Mouse (Mus musculus) C2C12 (cell line): ENCODE results near the gene Slc9a3r1. TPM values are rescaled to one million over a fixed set of nuclear protein-coding genes. Genes with fewer than 3 reads are reported as not detected.

Experiments
- H3K27me3 ChIP-seq: one replicate; pipeline ENCODE4 v1.6.1; 2011; ENCODE audit not compliant: control insufficient read depth, insufficient read depth, insufficient read length
- H3K36me3 ChIP-seq: one replicate; pipeline ENCODE4 v1.6.1; 2011; ENCODE audit not compliant: control insufficient read depth, insufficient read depth
- H3K4me3 ChIP-seq: one replicate; pipeline ENCODE4 v1.5.1; 2011; ENCODE audit warnings: mild to moderate bottlenecking, control low read depth; ENCODE audit not compliant: poor library complexity, insufficient read depth, severe bottlenecking
- H3K79me2 ChIP-seq: one replicate; pipeline ENCODE4 v1.6.1; 2011; ENCODE audit not compliant: control insufficient read depth, insufficient read depth
- H3K79me3 ChIP-seq: one replicate; pipeline ENCODE4 v1.6.1; 2011; ENCODE audit warnings: low read depth, control low read depth
- H3ac ChIP-seq: one replicate; pipeline ENCODE3; 2011; ENCODE audit warnings: low read depth; ENCODE audit not compliant: control insufficient read depth, insufficient read length
- CEBPB ChIP-seq: IDR thresholded peaks from one replicate; pipeline ENCODE4 v1.6.1; 2011; ENCODE audit warnings: low read depth, mild to moderate bottlenecking, control low read depth, moderate library complexity
- CTCF ChIP-seq: IDR thresholded peaks from one replicate; pipeline ENCODE4 v1.5.1; 2011; ENCODE audit not compliant: control insufficient read depth, insufficient read depth, insufficient read length
- FOSL1 ChIP-seq: IDR thresholded peaks from one replicate; pipeline ENCODE4 v1.8.0; 2011; ENCODE audit warnings: mild to moderate bottlenecking, low read length; ENCODE audit not compliant: poor library complexity, insufficient read depth, severe bottlenecking
- MAX ChIP-seq: IDR thresholded peaks from one replicate; pipeline ENCODE4 v1.6.1; 2011; ENCODE audit warnings: mild to moderate bottlenecking, control low read depth
- MYOD1 ChIP-seq: IDR thresholded peaks from one replicate; pipeline ENCODE4 v1.6.1; 2011; ENCODE audit warnings: low read depth; ENCODE audit not compliant: control insufficient read depth, insufficient read length
- MYOG ChIP-seq: IDR thresholded peaks from one replicate; pipeline ENCODE4 v1.6.1; 2011; ENCODE audit not compliant: control insufficient read depth, insufficient read length; ENCODE audit errors: extremely low read depth
- USF1 ChIP-seq: IDR thresholded peaks from one replicate; pipeline ENCODE4 v1.6.1; 2011; ENCODE audit warnings: low read depth, mild to moderate bottlenecking, control low read depth, moderate library complexity
- polyA plus RNA-seq: library from polyadenylated mRNA; unstranded; fragments of >200 nt; fragmentation: generic; extraction: Trizol; gene quantifications from one replicate; pipeline ENCODE4 v1.2.1, GENCODE M21; 2012; ENCODE audit warnings: missing spikeins

Gene Slc9a3r1
- polyA plus RNA-seq, 1 experiment = 19.1 TPM

GRCm38 (mm10) chr11:115192180-115192579 is 29.0 kb downstream of the Slc9a3r1 start:
- Histone ChIP-seq H3K4me3 (no peak overlapping the region), H3ac (no peak overlapping the region), H3K36me3 (no peaks in the 10 kb centered on the region), H3K79me3 (peaks cover 2% of the 10 kb centered on the region), H3K27me3 (no peaks in the 10 kb centered on the region), H3K79me2 (no peaks in the 10 kb centered on the region)
- TF ChIP-seq CTCF (no peak), MYOD1 (no peak), CEBPB (no peak), FOSL1 (no peak), MAX (no peak), USF1 (no peak), MYOG (no peak)

GRCm38 (mm10) chr11:115194693-115195092 is 31.6 kb downstream of the Slc9a3r1 start:
- H3K27me3 ChIP-seq = no peaks in the 10 kb centered on the region
- H3K4me3 ChIP-seq = no peak overlapping the region
- no peaks in the 10 kb centered on the region for H3K36me3 ChIP-seq
- TF ChIP-seq MYOD1 = no peak
- TF ChIP-seq CEBPB = no peak
- no peak for TF ChIP-seq CTCF
- TF ChIP-seq USF1 = no peak
- TF ChIP-seq MAX = no peak
- TF ChIP-seq FOSL1 = no peak
- TF ChIP-seq MYOG = no peak
- H3K79me2 ChIP-seq = no peaks in the 10 kb centered on the region
- H3K79me3 ChIP-seq = no peaks in the 10 kb centered on the region
- H3ac ChIP-seq = no peak overlapping the region

GRCm38 (mm10) chr11:115195933-115196332 is 32.8 kb downstream of the Slc9a3r1 start:
- Histone ChIP-seq H3ac (no peak overlapping the region), H3K4me3 (no peak overlapping the region), H3K79me3 (no peaks in the 10 kb centered on the region), H3K79me2 (no peaks in the 10 kb centered on the region), H3K27me3 (no peaks in the 10 kb centered on the region), H3K36me3 (no peaks in the 10 kb centered on the region)
- TF ChIP-seq FOSL1 (no peak), CEBPB (no peak), MYOG (no peak), MAX (no peak), USF1 (no peak), MYOD1 (no peak), CTCF (no peak)

- H3K79me3 ChIP-seq = no peaks in the 10 kb centered on the region
- H3K79me2 ChIP-seq = no peaks in the 10 kb centered on the region
- no peaks in the 10 kb centered on the region for H3K27me3 ChIP-seq
- no peak overlapping the region for H3ac ChIP-seq
- TF ChIP-seq MYOD1 = no peak
- TF ChIP-seq CEBPB = no peak
- TF ChIP-seq FOSL1 = no peak
- TF ChIP-seq MAX = no peak
- TF ChIP-seq CTCF = no peak
- H3K36me3 ChIP-seq = peaks cover 5% of the 10 kb centered on the region
- H3K4me3 ChIP-seq = no peak overlapping the region
Measured at GRCm38 (mm10) chr11:115197558-115197957, 34.4 kb downstream of the Slc9a3r1 start.

GRCm38 (mm10) chr11:115198932-115199384 is 35.8 kb downstream of the Slc9a3r1 start:
- TF ChIP-seq MAX = no peak
- TF ChIP-seq MYOD1 = no peak
- TF ChIP-seq FOSL1 = no peak
- no peak for TF ChIP-seq CTCF
- TF ChIP-seq USF1 = no peak
- TF ChIP-seq CEBPB = no peak
- TF ChIP-seq MYOG = no peak
- H3K4me3 ChIP-seq = no peak overlapping the region
- H3K79me3 ChIP-seq = no peaks in the 10 kb centered on the region
- H3K36me3 ChIP-seq = peaks cover 10% of the 10 kb centered on the region
- no peaks in the 10 kb centered on the region for H3K79me2 ChIP-seq
- no peaks in the 10 kb centered on the region for H3K27me3 ChIP-seq
- no peak overlapping the region for H3ac ChIP-seq

- Histone ChIP-seq H3K36me3 (peaks cover 10% of the 10 kb centered on the region), H3ac (no peak overlapping the region), H3K79me3 (no peaks in the 10 kb centered on the region), H3K4me3 (no peak overlapping the region), H3K27me3 (no peaks in the 10 kb centered on the region), H3K79me2 (no peaks in the 10 kb centered on the region)
- TF ChIP-seq CTCF (no peak), MYOD1 (no peak), MYOG (no peak), CEBPB (no peak), MAX (no peak), USF1 (no peak), FOSL1 (no peak)
Measured at GRCm38 (mm10) chr11:115200520-115200919, 37.4 kb downstream of the Slc9a3r1 start.
